Mouse (Mus musculus): Measurements from ENCODE around the gene Slc26a1. TPM values are rescaled to one million over a fixed set of nuclear protein-coding genes. Genes with fewer than 3 reads are reported as not detected.
A peak's percentile ranks its signal among the peaks of the same experiment; 100 is the strongest.

Gene Slc26a1
- polyA plus RNA-seq (2016; fragmentation: Nextera tagmentation; extraction: Ambion mirVana), result 1.3 and 1.8 TPM in 2 replicates

GRCm38 (mm10) chr5:108675251-108675816 lies at the start of gene Slc26a1:
Gene Slc26a1, minus strand, starts transcription at chr5:108675569.
- no peak within 1 kb of the TSS for H3K4me2 ChIP-seq (replicated peaks)
- no peak within 1 kb of the TSS for H3K4me3 ChIP-seq
- peaks cover 13% of the 10 kb centered on the region for H3K4me1 ChIP-seq
- 71% methylated on average over 9 of the region's 9 CpGs for WGBS
- H3K9me3 ChIP-seq, result no peaks in the 10 kb centered on the region
- H3K36me3 ChIP-seq, result peaks cover 15% of the 10 kb centered on the region
- H3K9ac ChIP-seq, result no peak within 1 kb of the TSS
- ATAC-seq (ENCODE audit: insufficient number of reproducible peaks, insufficient read depth, low FRiP score, low TSS enrichment), result no peak
- H3K27ac ChIP-seq, result no peak within 1 kb of the TSS
- no peaks in the 10 kb centered on the region for H3K27me3 ChIP-seq

- Histone ChIP-seq H3K9me3 (no peaks in the 10 kb centered on the region), H3K4me3 (no peak overlapping the region), H3K36me3 (no peaks in the 10 kb centered on the region), H3K27me3 (no peaks in the 10 kb centered on the region), H3K4me2 (replicated peaks) (no peak overlapping the region), H3K9ac (no peak overlapping the region), H3K27ac (no peak overlapping the region), H3K4me1 (no peaks in the 10 kb centered on the region)
- ATAC-seq (ENCODE audit: insufficient number of reproducible peaks, insufficient read depth, low FRiP score, low TSS enrichment), result no peak
- 42% methylated on average over 2 of the region's 2 CpGs for WGBS
Measured at GRCm38 (mm10) chr5:108724006-108724405, 48.6 kb upstream of the Slc26a1 start.

- 67% methylated on average over 7 of the region's 7 CpGs for WGBS
- Histone ChIP-seq H3K4me3 (no peak overlapping the region), H3K9ac (no peak overlapping the region), H3K4me1 (peaks cover 12% of the 10 kb centered on the region; the same call in 1 of the 2 replicates), H3K27ac (no peak overlapping the region), H3K9me3 (no peaks in the 10 kb centered on the region), H3K27me3 (no peaks in the 10 kb centered on the region), H3K36me3 (no peaks in the 10 kb centered on the region), H3K4me2 (replicated peaks) (no peak overlapping the region)
- no peak for ATAC-seq (ENCODE audit: insufficient number of reproducible peaks, insufficient read depth, low FRiP score, low TSS enrichment)
Measured at GRCm38 (mm10) chr5:108719761-108720160, 44.4 kb upstream of the Slc26a1 start.

- no peaks in the 10 kb centered on the region for H3K36me3 ChIP-seq
- no peaks in the 10 kb centered on the region for H3K9me3 ChIP-seq
- ATAC-seq (ENCODE audit: insufficient number of reproducible peaks, insufficient read depth, low FRiP score, low TSS enrichment), result no peak
- H3K4me2 ChIP-seq (replicated peaks), result no peak overlapping the region
- no peak overlapping the region for H3K4me3 ChIP-seq
- H3K4me1 ChIP-seq, result peaks cover 12% of the 10 kb centered on the region; the same call in 1 of the 2 replicates
- WGBS, result 28% methylated on average over 4 of the region's 4 CpGs
- H3K27me3 ChIP-seq, result no peaks in the 10 kb centered on the region
- no peak overlapping the region for H3K9ac ChIP-seq
- peak overlapping the region; percentile 55 for H3K27ac ChIP-seq
Measured at GRCm38 (mm10) chr5:108718051-108718450, 42.7 kb upstream of the Slc26a1 start.

GRCm38 (mm10) chr5:108715974-108716373 lies 40.6 kb upstream of the Slc26a1 start:
- H3K9ac ChIP-seq, result no peak overlapping the region
- WGBS, result 93% methylated on average over 1 of the region's 1 CpGs
- H3K27me3 ChIP-seq, result no peaks in the 10 kb centered on the region
- no peaks in the 10 kb centered on the region for H3K9me3 ChIP-seq
- no peak overlapping the region for H3K4me2 ChIP-seq (replicated peaks)
- H3K4me3 ChIP-seq, result no peak overlapping the region
- no peaks in the 10 kb centered on the region for H3K36me3 ChIP-seq
- ATAC-seq (ENCODE audit: insufficient number of reproducible peaks, insufficient read depth, low FRiP score, low TSS enrichment), result no peak
- no peak overlapping the region for H3K27ac ChIP-seq
- H3K4me1 ChIP-seq, result peaks cover 12% of the 10 kb centered on the region; the same call in 1 of the 2 replicates

GRCm38 (mm10) chr5:108714149-108714548 lies 38.8 kb upstream of the Slc26a1 start:
- Histone ChIP-seq H3K9me3 (no peaks in the 10 kb centered on the region), H3K4me2 (replicated peaks) (no peak overlapping the region), H3K36me3 (0 out of 2 replicates have a peak, but pooled peaks cover 3% of the 10 kb centered on the region), H3K4me1 (peaks cover 12% of the 10 kb centered on the region; the same call in 1 of the 2 replicates), H3K4me3 (no peak overlapping the region), H3K9ac (no peak overlapping the region), H3K27me3 (no peaks in the 10 kb centered on the region), H3K27ac (no peak overlapping the region)
- WGBS, result 43% methylated on average over 6 of the region's 6 CpGs
- peak; percentile 10; the same call in 1 of the 2 replicates for ATAC-seq (ENCODE audit: insufficient number of reproducible peaks, insufficient read depth, low FRiP score, low TSS enrichment)

- H3K27ac ChIP-seq, result no peak overlapping the region
Measured at GRCm38 (mm10) chr5:108713691-108714090, 38.3 kb upstream of the Slc26a1 start.

GRCm38 (mm10) chr5:108713096-108713495 lies 37.7 kb upstream of the Slc26a1 start:
- no peak overlapping the region for H3K4me2 ChIP-seq (replicated peaks)
- WGBS, result 90% methylated on average over 2 of the region's 2 CpGs
- H3K4me3 ChIP-seq, result no peak overlapping the region
- H3K27ac ChIP-seq, result no peak overlapping the region
- no peak for ATAC-seq (ENCODE audit: insufficient number of reproducible peaks, insufficient read depth, low FRiP score, low TSS enrichment)
- peaks cover 7% of the 10 kb centered on the region; the same call in 1 of the 2 replicates for H3K4me1 ChIP-seq
- H3K27me3 ChIP-seq, result no peaks in the 10 kb centered on the region
- peaks cover 12% of the 10 kb centered on the region; the same call in 1 of the 2 replicates for H3K36me3 ChIP-seq
- H3K9ac ChIP-seq, result no peak overlapping the region
- no peaks in the 10 kb centered on the region for H3K9me3 ChIP-seq

More at GRCm38 (mm10) chr5:108713691-108714090, 38.3 kb upstream of the Slc26a1 start:
- no peak for ATAC-seq (ENCODE audit: insufficient number of reproducible peaks, insufficient read depth, low FRiP score, low TSS enrichment)
- Histone ChIP-seq H3K4me3 (no peak overlapping the region), H3K9me3 (no peaks in the 10 kb centered on the region), H3K4me2 (replicated peaks) (no peak overlapping the region), H3K4me1 (peaks cover 12% of the 10 kb centered on the region; the same call in 1 of the 2 replicates), H3K36me3 (0 out of 2 replicates have a peak, but pooled peaks cover 6% of the 10 kb centered on the region), H3K27me3 (no peaks in the 10 kb centered on the region), H3K9ac (no peak overlapping the region)

- Histone ChIP-seq H3K27ac (no peak overlapping the region), H3K9ac (no peak overlapping the region), H3K4me1 (no peaks in the 10 kb centered on the region), H3K4me2 (replicated peaks) (no peak overlapping the region), H3K36me3 (peaks cover 19% of the 10 kb centered on the region), H3K27me3 (no peaks in the 10 kb centered on the region), H3K9me3 (no peaks in the 10 kb centered on the region), H3K4me3 (no peak overlapping the region)
- ATAC-seq (ENCODE audit: insufficient number of reproducible peaks, insufficient read depth, low FRiP score, low TSS enrichment), result no peak
- WGBS, result 84% methylated on average over 6 of the region's 6 CpGs
Measured at GRCm38 (mm10) chr5:108711968-108712367, 36.6 kb upstream of the Slc26a1 start.

GRCm38 (mm10) chr5:108708981-108709731 lies 33.8 kb upstream of the Slc26a1 start:
- H3K27me3 ChIP-seq, result no peaks in the 10 kb centered on the region
- peaks cover 45% of the 10 kb centered on the region for H3K36me3 ChIP-seq
- no peaks in the 10 kb centered on the region for H3K9me3 ChIP-seq
- H3K4me3 ChIP-seq, result no peak overlapping the region
- no peak overlapping the region for H3K9ac ChIP-seq
- H3K27ac ChIP-seq, result no peak overlapping the region
- ATAC-seq (ENCODE audit: insufficient number of reproducible peaks, insufficient read depth, low FRiP score, low TSS enrichment), result no peak
- H3K4me2 ChIP-seq (replicated peaks), result no peak overlapping the region
- WGBS, result 57% methylated on average over 6 of the region's 6 CpGs
- no peaks in the 10 kb centered on the region for H3K4me1 ChIP-seq

- Histone ChIP-seq H3K36me3 (peaks cover 52% of the 10 kb centered on the region), H3K27me3 (no peaks in the 10 kb centered on the region), H3K9me3 (no peaks in the 10 kb centered on the region), H3K27ac (no peak overlapping the region), H3K4me2 (replicated peaks) (no peak overlapping the region), H3K4me3 (no peak overlapping the region), H3K4me1 (no peaks in the 10 kb centered on the region), H3K9ac (no peak overlapping the region)
- WGBS, result 93% methylated on average over 1 of the region's 1 CpGs
- ATAC-seq (ENCODE audit: insufficient number of reproducible peaks, insufficient read depth, low FRiP score, low TSS enrichment), result no peak
Measured at GRCm38 (mm10) chr5:108708419-108708818, 33.0 kb upstream of the Slc26a1 start.

GRCm38 (mm10) chr5:108707758-108708157 lies 32.4 kb upstream of the Slc26a1 start:
- peaks cover 56% of the 10 kb centered on the region for H3K36me3 ChIP-seq
- 82% methylated on average over 2 of the region's 2 CpGs for WGBS

More at GRCm38 (mm10) chr5:108707758-108708157, 32.4 kb upstream of the Slc26a1 start:
- no peak for ATAC-seq (ENCODE audit: insufficient number of reproducible peaks, insufficient read depth, low FRiP score, low TSS enrichment)
- no peaks in the 10 kb centered on the region for H3K4me1 ChIP-seq
- no peaks in the 10 kb centered on the region for H3K9me3 ChIP-seq
- no peak overlapping the region for H3K9ac ChIP-seq
- no peak overlapping the region for H3K4me2 ChIP-seq (replicated peaks)
- H3K27me3 ChIP-seq, result no peaks in the 10 kb centered on the region
- no peak overlapping the region for H3K4me3 ChIP-seq
- H3K27ac ChIP-seq, result no peak overlapping the region

Measured in embryonic facial prominence, embryonic 12.5 days (tissue).